Mouse (Mus musculus) hindlimb bud, embryonic 11.5 days (tissue): ENCODE data around the gene Fnip2.
"Not testable (repeated sequence)": the region's sequence is repeated elsewhere in the genome, so short reads cannot be mapped to it uniquely, and the experiment has no call there.

Experiments
- DNase-seq: peaks from one replicate; pipeline ENCODE4 v3.0.0-alpha.2; 2012; ENCODE audit warnings: low read depth, low spot score; ENCODE audit errors: extremely low spot score

The Fnip2 gene

DNA sequence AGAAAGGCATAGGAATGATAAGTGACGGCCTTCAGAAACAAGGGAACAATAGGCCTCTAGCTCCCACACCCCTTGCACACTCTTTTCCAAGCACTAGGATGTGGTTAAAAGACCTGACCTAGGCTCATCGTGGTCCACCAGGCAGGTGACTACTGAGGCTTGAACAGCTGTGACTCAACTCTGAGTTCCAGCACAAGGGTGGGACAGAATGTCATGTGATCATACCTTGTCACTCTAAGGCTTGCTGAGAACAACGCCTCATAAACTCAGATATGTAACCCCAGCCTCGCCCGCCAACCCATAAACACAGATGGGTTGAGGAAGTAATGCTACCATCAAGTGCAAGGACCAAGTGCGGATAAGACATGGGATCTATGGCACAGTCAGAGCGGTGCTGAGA, 79.6 kb downstream of the Fnip2 start:
- no peak for DNase-seq

DNA sequence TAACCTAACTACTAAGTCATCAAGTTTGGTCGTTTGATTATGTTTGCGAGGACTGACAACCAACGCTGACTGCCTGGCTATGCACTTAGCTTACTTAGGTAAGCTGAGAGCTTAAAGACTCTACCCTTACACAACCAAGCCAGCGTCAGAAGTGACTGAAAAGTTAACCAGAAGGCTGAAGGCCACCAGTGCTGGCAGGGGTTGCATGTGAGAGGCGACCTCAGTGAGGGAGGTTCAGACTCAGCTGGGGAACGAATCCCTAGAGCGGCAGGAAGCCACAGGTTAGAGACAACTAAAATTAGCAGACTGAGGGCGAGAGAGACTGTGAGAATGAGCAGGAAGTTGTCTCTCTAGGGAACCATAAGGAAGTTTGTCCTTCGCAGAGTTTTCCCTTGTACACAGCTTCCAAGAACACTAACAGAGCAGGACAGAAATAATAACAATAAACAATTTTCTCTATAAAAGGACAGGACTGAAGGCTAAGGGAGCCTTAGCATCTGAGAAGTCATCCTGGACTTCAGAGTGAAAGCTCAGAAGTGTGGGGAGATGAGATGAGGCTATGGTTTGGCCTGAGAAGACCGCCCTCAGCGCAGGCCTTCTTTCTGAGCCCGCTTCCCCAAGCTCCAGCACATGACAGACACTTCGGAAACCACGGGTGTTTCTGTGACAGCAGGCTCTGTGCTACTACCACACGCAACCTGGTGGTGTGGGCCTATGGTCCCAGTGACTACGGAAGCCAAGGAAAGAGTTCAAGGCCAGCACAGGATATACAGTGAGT, 83.1 kb downstream of the Fnip2 start:
- DNase-seq = no peak

DNA sequence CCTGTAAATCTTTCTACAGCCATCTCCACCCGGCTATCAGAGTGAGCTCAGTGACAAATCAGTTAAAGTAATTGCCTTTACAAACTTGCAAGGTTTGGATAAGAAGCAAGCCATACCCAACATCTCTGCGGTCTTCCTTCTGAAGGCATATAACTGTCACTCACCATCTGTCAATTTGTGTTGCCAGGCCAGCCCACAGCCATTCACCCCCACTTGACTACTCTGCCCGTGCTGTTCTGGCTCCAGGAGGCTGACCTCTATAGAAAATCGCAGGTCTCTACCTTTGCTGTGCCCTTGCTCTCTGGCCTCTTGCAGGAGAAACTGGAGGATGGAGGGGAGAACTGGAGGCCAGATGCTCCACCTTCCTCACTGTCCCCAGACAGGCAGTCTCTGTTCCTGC, 88.7 kb downstream of the Fnip2 start:
- no peak for DNase-seq

DNA sequence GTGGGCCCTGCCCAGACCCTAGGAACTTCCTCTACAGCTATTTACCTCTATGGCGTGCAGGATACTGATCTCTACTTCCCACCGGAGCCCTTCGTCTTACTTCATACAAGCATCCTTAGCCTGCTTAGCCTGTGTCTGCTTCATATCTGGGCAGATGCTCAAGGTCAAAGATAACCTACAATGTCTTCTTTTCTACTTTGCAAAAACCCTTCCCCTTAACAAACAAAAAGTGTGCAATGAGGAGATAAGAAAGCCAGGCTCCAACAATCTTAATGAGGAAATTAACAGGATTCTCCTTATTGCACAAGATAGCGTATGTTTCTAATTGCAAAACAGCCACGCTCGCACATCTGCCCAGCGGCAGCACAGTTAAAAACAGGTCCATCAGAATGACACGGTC, 89.2 kb downstream of the Fnip2 start:
- DNase-seq = no peak

DNA sequence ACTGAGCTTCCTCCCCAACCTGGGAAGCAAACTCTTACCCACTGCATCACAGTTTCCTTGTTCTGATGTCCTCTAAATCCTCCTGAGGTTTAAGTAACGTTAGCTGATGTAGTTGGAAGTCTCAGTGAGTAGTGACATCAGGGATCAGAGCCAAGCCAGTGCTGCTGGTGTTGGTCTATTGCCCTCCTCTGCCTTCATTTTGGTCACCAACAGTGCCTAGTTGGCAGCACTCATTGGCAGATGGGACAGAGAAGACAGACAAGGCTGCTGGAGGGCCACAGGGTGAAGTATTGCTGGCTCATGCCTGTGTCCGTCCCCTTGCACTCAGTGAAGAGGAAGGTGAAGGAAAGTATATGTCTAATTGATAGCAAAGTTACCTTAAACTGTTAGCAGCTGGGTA, 91.6 kb downstream of the Fnip2 start:
- DNase-seq = no peak

DNA sequence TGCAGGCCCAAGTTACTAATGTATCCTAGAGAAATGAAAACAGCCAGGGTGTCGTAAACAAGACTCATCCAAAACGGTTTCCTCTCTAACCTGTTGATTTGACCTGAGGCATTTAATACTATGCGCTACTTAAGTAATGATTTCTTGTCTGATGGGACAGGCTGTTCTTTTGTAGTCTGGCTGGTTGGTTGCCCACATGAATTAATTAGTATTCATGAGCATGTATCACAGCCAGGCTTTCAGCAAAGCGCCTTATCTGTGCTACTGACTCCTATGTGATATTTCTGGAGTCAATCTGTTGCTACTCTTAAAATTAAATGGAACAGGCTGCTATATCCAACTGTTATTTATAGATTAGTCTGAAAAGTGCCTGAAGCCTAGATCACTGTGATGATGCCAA, 92.7 kb downstream of the Fnip2 start:
- DNase-seq = no peak

DNA sequence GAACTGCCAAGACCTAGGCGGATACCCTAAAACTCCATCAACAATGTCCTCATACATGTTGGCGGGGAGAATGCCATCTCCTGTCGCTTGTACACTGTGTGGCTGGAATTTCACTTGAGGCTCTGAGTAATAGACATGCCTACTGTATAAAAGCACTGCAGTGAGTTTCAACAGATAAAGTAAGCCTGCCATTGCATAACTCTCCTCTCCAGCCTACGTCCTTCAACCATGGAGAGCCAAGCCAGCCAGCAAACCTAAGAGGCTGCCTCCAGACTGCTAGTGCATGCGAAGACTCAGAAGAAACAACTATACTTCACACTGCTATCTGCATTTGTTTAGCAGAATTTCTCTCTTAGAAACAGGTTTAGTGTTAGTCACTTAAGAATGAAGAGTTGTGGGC, 95.2 kb downstream of the Fnip2 start:
- DNase-seq = no peak

DNA sequence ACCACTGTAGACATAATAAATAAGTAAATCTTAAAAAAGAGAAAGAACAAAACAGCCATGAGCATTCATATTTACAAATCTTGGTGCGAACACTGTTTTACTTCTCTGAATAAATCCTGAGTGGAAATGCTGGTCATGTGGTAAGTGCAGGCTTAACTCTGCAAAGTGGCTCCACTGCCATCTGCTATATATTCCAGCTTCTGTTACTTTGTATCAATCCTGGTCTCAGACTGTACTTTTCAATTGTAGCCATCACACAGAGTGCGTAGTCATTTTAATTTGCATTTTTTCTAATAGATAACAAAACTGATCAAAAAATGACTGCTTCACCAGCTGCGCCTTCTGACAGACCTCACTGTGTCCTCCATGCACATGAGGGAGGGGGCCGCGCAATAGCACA, 98.2 kb downstream of the Fnip2 start:
- DNase-seq = no peak

DNA sequence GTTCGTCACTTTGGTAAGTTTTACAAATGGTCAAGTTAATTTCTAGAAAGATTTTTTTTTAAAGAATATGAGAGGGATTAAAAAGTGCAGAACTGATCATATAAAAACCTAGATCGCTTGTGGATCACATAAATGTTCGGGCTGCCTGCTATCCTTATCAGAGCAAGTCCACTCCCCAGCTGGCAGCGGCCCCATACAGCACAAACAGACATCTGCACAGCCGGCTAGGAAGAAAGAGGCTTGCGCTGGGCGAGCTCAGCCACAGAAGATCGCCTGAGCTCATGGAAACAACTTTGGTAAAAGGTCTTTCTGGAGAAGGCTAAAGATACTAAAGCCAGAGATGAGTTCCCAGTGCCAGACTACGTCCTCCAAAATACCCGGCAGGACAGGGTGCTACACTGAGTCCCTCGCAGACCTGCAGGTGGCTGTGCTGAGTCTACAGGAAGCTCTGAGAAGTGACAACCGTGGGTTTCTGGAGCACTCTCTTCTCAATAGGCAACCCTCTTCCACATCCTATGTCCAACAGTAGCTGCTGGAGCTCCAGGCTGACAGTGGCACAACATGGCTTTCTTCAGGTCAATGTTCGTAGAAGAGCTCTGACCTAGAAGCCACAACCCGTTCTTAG, 108.8 kb downstream of the Fnip2 start:
- DNase-seq = no peak

DNA sequence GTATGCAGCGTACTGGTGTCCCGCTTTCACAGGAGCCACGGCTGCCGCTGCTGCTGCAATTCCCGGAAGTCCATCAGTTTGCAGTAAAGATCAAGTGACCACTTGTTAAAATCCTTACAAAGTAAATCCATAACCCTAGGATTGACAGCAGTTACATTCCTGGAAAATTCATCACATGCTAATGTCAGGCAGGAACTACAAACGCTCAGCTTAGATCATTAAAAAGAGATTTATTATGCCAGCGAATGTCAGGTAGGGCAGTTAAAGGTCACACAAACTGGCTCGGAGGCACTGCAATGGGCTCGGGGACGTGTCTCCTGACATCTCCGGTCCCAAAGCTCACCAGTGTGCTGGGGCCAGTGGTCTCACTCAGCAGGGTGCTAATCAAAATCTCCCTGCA, 111.8 kb downstream of the Fnip2 start:
- DNase-seq = peak; percentile 57

DNA sequence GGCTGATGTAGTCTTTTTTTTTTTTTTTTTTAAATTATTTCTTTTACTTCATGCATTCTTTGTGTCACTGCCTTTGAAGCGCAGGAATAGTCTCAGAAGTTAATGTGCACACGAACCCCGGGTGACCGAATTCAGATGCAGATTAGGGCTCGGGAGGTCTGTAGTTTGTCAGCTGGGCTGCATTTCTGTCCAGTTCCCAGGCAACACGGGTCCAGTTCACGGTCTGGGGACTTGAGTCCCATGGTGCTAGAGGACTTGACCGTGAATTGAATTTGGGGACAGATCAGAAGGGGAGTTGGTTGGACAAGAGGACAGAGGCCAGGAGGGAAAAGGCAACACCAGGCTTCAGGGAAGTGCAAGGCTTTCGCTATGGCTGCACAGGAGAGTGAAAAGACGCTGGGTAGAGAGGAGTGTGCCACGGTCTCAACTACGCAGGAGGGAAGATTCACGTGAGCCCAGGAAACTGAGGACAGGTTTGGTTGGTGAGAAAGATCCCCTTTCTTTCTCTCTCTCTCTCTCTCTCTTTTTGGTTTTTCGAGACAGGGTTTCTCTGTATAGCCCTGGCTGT, 114.8 kb downstream of the Fnip2 start:
- no peak for DNase-seq

DNA sequence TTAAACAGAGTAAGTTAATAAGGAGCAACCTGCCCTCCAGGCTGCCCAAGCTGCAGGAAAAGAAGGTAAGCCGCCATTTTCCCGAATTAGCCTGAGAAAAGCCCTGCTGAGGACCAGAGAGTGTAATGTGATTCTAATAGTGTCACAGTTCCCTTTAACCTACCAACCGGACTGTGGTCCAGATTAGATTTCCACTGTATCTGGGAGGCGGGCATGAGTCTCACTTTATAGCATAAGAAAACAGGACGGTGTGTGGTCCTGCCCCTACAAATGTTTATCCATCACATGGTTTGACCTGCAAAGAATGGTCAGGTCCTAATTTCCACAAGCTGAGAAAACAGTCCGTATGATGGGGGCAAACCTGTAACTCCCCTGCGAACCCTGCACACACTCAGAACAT, 118.2 kb downstream of the Fnip2 start:
- DNase-seq = no peak

DNA sequence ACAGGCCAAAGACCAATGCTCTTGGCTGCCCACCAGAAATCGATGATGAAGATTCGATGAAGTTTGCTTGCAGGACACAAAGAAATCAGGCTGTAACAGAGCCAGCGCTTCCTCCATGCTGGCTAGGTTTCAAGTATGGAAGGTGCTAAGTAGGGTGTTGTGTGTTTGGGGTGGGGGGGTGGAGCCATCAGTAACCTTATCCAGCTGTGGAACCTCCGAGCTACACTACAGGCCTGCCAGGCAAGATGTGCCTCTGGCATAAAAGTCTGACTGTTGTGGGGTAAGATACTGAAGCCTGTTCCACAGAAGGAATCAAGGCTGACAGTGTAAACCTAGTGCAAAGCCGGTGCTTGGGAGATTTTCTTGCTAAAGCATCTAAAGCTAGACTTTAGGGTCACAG, 119.2 kb downstream of the Fnip2 start:
- no peak for DNase-seq

DNA sequence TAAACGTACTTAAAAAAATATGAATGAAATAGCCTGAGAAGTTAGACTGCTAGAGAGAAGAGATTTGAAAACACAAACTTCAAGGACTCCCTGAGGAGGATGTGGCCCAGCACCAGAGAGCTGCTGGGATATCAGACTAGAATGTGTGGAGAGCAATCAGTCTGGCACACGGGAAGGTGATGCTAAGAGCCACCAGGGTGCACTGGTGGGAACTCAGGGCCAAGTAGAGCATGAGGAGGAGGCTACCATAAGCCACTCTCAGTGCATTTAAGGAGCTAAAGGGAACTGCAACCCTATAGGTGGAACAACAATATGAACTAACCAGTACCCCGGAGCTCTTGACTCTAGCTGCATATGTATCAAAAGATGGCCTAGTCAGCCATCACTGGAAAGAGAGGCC, 120.9 kb downstream of the Fnip2 start:
- DNase-seq = not testable (repeated sequence)

DNA sequence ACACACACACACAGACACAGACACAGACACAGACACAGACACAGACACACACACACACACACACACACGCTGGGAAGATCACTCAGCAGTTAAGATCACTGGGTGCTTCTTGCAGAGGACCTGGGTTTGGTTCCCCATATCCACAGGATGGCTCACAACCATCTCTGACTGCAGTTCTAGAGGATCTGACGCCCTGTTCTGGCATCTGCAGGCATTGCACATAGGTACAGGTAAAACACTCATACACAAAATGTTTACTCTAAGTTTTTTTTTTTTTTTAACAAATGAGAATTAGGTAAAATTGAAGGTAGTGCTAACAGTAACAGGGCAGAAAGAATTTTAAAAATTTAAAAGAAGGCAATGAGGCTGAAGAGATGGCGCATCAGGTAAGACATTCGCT, 121.5 kb downstream of the Fnip2 start:
- no peak for DNase-seq

DNA sequence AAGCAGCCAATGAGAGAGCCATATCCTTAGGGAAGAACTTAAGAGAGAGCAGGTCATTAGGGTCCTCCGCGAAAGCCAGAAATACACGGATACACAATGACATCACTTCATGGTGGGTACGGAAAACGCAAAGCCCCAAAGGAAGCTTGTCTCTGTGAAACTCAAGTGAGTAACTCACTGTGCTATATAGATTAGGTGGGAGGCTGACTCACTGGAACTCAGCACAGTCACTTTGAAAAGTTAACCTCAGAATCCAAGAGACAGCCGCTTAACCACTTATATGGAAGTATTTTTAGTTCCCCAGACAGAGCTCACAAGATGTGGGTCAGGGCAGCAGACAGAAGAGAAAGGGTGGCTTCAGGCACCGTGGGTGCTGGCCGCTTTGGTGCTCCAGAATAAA, 122.6 kb downstream of the Fnip2 start:
- DNase-seq = no peak

DNA sequence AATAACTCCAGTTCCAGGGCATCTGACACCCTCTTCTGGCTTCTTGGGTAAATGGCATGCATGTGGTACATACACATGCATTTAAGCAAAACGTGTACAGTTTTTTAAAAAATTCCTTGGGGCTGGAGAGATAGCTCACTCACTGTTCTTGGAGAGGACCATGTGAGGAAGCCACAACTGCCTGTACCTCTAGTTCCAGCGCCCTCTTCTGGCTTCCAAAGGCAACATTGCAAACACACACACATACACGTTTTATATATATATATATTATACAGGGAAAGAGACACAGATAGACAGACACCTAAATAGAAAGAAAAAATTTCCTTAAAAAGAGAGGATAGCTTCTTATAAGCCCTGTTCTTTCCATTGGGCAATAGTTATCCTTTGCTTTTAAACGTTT, 123.7 kb downstream of the Fnip2 start:
- no peak for DNase-seq

DNA sequence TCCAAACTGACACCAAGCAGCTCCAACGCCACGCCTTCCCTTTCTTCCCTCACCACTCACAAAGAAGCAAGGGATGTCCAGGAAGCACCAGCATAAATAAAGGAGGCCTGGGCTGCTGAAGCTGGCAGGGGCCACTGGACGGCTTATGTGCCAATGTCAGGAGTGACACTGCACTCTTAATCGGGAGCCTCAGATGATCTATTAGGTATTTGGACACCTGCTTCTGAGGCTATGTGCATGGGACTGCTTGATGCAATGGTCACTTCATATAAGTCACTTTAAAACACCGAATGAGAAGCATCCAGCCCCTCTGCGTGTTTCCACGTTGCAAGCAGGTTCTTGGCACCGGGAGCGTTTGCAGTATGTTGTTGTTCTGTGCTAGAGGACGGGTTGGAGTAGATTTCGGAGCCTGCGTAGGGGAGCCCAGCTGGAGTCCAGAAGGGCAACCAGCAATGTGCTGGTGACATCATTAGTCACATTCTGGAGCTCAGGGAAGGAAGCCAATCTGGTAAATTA, 126.6 kb downstream of the Fnip2 start:
- no peak for DNase-seq

DNA sequence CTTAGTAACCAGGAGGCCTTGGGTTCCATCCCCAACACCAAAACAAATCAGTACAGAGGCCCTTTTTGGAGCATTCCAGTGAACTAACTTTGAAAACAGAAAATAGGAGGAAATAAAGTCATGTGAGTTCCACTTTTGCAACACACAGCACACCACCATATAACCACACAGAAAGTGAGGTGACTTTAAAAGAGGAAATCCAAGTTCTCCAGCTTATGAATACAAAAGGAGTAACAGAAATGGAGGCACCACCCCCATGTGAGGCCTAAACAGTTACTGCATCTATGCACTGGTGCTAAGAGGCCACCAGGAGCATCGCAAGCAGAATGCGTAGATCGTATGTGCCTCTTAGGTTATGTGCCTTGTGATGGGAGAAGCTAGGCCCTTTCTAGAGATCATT, 129.3 kb downstream of the Fnip2 start:
- DNase-seq = no peak

DNA sequence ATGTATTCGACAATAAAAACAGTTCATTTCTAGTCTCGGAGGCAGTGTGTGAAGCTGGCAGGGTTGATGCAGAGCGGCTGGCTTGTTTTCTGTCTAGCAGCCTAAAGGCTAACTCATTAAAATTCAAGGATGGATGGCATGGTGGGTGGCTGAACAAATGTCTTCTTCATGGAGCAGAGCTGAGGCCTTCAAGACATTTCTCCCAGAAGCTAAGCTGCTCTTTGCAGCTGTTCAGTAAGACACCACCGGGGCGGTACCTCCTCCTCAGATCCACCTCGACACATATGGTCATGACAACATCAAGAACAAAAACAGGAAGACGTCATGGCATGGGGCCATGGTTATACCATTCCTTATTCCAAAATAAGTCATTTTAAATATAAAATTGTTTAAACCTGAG, 131.4 kb downstream of the Fnip2 start:
- DNase-seq = no peak

DNA sequence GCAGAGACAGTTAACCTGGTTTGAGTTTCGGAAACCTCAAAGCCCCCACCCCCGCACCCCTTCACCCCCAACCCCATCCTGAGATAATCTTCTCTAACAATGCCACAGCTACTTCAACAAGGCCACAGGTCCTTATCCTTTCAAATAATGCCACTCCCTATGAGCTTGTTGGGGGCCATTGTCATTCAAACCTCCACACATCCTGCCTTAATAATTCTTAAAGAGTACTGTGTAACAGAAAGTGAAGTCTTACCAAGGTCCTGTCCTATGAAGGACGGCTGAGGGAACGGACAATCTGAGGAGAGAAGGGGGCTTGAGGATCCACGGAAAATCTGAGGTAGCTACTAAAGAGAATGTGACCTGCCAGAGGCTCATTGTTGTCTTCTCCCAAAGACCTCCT, 132.6 kb downstream of the Fnip2 start:
- DNase-seq = no peak

DNA sequence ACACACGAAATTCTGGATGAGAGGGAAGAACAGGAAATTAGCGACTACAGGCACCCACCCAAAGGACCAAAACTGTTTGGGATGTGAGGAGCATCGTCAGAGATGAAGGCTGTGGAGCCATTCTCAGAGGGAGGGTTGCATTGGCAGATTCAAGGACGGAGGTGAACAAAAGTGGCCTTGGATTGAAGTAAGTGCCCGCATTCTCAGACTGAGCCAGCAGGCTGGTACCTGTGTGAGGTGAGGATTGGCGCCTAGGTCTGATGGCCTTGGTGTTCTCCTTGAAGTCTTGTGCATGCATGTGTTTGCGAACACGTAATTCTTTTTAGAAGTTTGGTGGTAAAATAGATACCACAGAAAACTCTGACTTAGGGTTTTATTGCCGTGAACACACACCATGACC, 133.2 kb downstream of the Fnip2 start:
- no peak for DNase-seq
